Mouse (Mus musculus): ENCODE measurements around the gene Clcn2. TPM values are rescaled to one million over a fixed set of nuclear protein-coding genes. Genes with fewer than 3 reads are reported as not detected.
A peak's percentile ranks its signal among the peaks of the same experiment; 100 is the strongest.

Gene Clcn2
- polyA plus RNA-seq, 1 experiment from 2014 or later: 3.8 TPM

- no peak for ATAC-seq (replicated peaks; ENCODE audit: extremely low read depth, insufficient read depth, low FRiP score)
- Histone ChIP-seq H3K4me2 (ENCODE audit: low read depth, low read length) (no peak overlapping the region), H3K27ac (ENCODE audit: low read length) (no peak overlapping the region), H3K4me1 (ENCODE audit: control insufficient read depth, insufficient read depth, low read length) (no peaks in the 10 kb centered on the region), H3K4me3 (ENCODE audit: low read length) (no peak overlapping the region), H3K27me3 (ENCODE audit: control insufficient read depth, insufficient read depth, low read length) (peaks cover 6% of the 10 kb centered on the region), H3K36me3 (ENCODE audit: control insufficient read depth, insufficient read depth) (peaks cover 7% of the 10 kb centered on the region), H3K9ac (ENCODE audit: low read length) (no peak overlapping the region), H3K9me3 (replicated peaks; ENCODE audit: control insufficient read depth, low read length) (no peaks in the 10 kb centered on the region)
- 76% methylated on average over 4 of the region's 4 CpGs for WGBS
Measured at GRCm38 (mm10) chr16:20725750-20726149, 8.2 kb upstream of the Clcn2 start.

- no peaks in the 10 kb centered on the region for H3K4me1 ChIP-seq (ENCODE audit: control insufficient read depth, insufficient read depth, low read length)
- H3K36me3 ChIP-seq (ENCODE audit: control insufficient read depth, insufficient read depth): peaks cover 7% of the 10 kb centered on the region
- H3K9me3 ChIP-seq (replicated peaks; ENCODE audit: control insufficient read depth, low read length): no peaks in the 10 kb centered on the region
- no peak for ATAC-seq (replicated peaks; ENCODE audit: extremely low read depth, insufficient read depth, low FRiP score)
- no peak overlapping the region for H3K9ac ChIP-seq (ENCODE audit: low read length)
- H3K27me3 ChIP-seq (ENCODE audit: control insufficient read depth, insufficient read depth, low read length): peaks cover 2% of the 10 kb centered on the region
- H3K27ac ChIP-seq (ENCODE audit: low read length): no peak overlapping the region
- WGBS: 75% methylated on average over 7 of the region's 7 CpGs
- no peak overlapping the region for H3K4me3 ChIP-seq (ENCODE audit: low read length)
- no peak overlapping the region for H3K4me2 ChIP-seq (ENCODE audit: low read depth, low read length)
Measured at GRCm38 (mm10) chr16:20725321-20725720, 7.8 kb upstream of the Clcn2 start.

GRCm38 (mm10) chr16:20724338-20724748 lies 6.8 kb upstream of the Clcn2 start:
- WGBS: 27% methylated on average over 5 of the region's 5 CpGs
- Histone ChIP-seq H3K27me3 (ENCODE audit: control insufficient read depth, insufficient read depth, low read length) (peaks cover 2% of the 10 kb centered on the region; the same call in 1 of the 2 replicates), H3K9me3 (replicated peaks; ENCODE audit: control insufficient read depth, low read length) (no peaks in the 10 kb centered on the region), H3K27ac (ENCODE audit: low read length) (no peak overlapping the region), H3K4me1 (ENCODE audit: control insufficient read depth, insufficient read depth, low read length) (no peaks in the 10 kb centered on the region), H3K36me3 (ENCODE audit: control insufficient read depth, insufficient read depth) (peaks cover 7% of the 10 kb centered on the region), H3K9ac (ENCODE audit: low read length) (0 out of 2 replicates have a peak overlapping the region, but pooled peaks have one; percentile 14), H3K4me3 (ENCODE audit: low read length) (no peak overlapping the region), H3K4me2 (ENCODE audit: low read depth, low read length) (no peak overlapping the region)
- no peak; the same call in 1 of the 2 replicates for ATAC-seq (replicated peaks; ENCODE audit: extremely low read depth, insufficient read depth, low FRiP score)

DNA sequence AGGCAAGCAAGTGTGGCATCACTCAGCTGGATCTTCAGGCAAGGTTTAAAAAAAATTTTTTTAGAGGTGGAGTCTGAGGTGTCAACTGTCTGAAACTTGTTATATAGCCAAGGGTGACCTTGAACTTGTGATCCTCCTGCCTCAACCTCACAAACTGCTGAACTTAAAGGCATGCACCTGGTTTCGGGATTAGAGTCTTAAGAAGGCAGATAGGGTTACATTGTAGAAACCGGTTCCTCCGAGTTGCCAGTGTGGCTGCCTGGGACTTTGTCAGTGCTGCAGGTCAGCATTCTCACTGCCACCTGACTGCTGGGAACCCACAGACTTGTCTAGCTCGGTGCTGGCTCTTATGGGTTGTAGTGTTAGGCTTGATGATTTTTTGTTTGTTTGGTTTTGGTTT lies 5.7 kb upstream of the Clcn2 start:
- Histone ChIP-seq H3K4me1 (ENCODE audit: control insufficient read depth, insufficient read depth, low read length) (no peaks in the 10 kb centered on the region), H3K27ac (ENCODE audit: low read length) (no peak overlapping the region), H3K27me3 (ENCODE audit: control insufficient read depth, insufficient read depth, low read length) (0 out of 2 replicates have a peak, but pooled peaks cover 2% of the 10 kb centered on the region), H3K4me2 (ENCODE audit: low read depth, low read length) (no peak overlapping the region), H3K4me3 (ENCODE audit: low read length) (no peak overlapping the region), H3K36me3 (ENCODE audit: control insufficient read depth, insufficient read depth) (peaks cover 7% of the 10 kb centered on the region), H3K9ac (ENCODE audit: low read length) (no peak overlapping the region), H3K9me3 (replicated peaks; ENCODE audit: control insufficient read depth, low read length) (no peaks in the 10 kb centered on the region)
- ATAC-seq (replicated peaks; ENCODE audit: extremely low read depth, insufficient read depth, low FRiP score): no peak
- 38% methylated on average over 4 of the region's 4 CpGs for WGBS

- 0 out of 2 replicates have a peak, but pooled peaks cover 2% of the 10 kb centered on the region for H3K27me3 ChIP-seq (ENCODE audit: control insufficient read depth, insufficient read depth, low read length)
- H3K36me3 ChIP-seq (ENCODE audit: control insufficient read depth, insufficient read depth): peaks cover 7% of the 10 kb centered on the region
- no peak overlapping the region for H3K4me2 ChIP-seq (ENCODE audit: low read depth, low read length)
- no peak overlapping the region for H3K9ac ChIP-seq (ENCODE audit: low read length)
- 62% methylated on average over 4 of the region's 4 CpGs for WGBS
- H3K9me3 ChIP-seq (replicated peaks; ENCODE audit: control insufficient read depth, low read length): no peaks in the 10 kb centered on the region
- H3K4me1 ChIP-seq (ENCODE audit: control insufficient read depth, insufficient read depth, low read length): no peaks in the 10 kb centered on the region
- no peak for ATAC-seq (replicated peaks; ENCODE audit: extremely low read depth, insufficient read depth, low FRiP score)
- H3K27ac ChIP-seq (ENCODE audit: low read length): no peak overlapping the region
- H3K4me3 ChIP-seq (ENCODE audit: low read length): no peak overlapping the region
Measured at GRCm38 (mm10) chr16:20722736-20723135, 5.2 kb upstream of the Clcn2 start.

DNA sequence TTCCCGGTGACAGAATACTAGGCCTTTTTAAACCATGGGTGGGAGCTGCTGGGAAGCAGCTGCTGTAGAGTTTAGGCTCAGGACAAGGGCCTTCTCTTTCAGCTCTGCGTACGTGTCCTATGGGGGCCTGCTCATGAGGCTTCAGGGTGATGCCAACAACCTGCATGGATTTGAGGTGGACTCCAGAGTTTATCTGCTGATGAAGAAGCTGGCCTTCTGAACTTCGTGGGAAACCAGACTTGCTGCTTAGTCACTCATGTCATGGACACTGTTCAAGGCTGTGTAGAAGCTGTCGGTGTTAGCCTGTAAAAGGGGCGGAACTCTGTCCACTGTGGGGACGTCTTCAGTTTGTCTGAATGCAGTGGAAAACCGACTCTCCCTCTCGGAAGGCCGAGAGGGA lies 4.3 kb upstream of the Clcn2 start:
- H3K4me2 ChIP-seq (ENCODE audit: low read depth, low read length): no peak overlapping the region
- ATAC-seq (replicated peaks; ENCODE audit: extremely low read depth, insufficient read depth, low FRiP score): no peak
- no peak overlapping the region for H3K4me3 ChIP-seq (ENCODE audit: low read length)
- no peaks in the 10 kb centered on the region for H3K9me3 ChIP-seq (replicated peaks; ENCODE audit: control insufficient read depth, low read length)
- no peak overlapping the region for H3K9ac ChIP-seq (ENCODE audit: low read length)
- H3K36me3 ChIP-seq (ENCODE audit: control insufficient read depth, insufficient read depth): peaks cover 7% of the 10 kb centered on the region
- H3K4me1 ChIP-seq (ENCODE audit: control insufficient read depth, insufficient read depth, low read length): peaks cover 2% of the 10 kb centered on the region; the same call in 1 of the 2 replicates
- H3K27ac ChIP-seq (ENCODE audit: low read length): no peak overlapping the region
- WGBS: 82% methylated on average over 10 of the region's 10 CpGs
- 0 out of 2 replicates have a peak, but pooled peaks cover under 1% of the 10 kb centered on the region for H3K27me3 ChIP-seq (ENCODE audit: control insufficient read depth, insufficient read depth, low read length)

DNA sequence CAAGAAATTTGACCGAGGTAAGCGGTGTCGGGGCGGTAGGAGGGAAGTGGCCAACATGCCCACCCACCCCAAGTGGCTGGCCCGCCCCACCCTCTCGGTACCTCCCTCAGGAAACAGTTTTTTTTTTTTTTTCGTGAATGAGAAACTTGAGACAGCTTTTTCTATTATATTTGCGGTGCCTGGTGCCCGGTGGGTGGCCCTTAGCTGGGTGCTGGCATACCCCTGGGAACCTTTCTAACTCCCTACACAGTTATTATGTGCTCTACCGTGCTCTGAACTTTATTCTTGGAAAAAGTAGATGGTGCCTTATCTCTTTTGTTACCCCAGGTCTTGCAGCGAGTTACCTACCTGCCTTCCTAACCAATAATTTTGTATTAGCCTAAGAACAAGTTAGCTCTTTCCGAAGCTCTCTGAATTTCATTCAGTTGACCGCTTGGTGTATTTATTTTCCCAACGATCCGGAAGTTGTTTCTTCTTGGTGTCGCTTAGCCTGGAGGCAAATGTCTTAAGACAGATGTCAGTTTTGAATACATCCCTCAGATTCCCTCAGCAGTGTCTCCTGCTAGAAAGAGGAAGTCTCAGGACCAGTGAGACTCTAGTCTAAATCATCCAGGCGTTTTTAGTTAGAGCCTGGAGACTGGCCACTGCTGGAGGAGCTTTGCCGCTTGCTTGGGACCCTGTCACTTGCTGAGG lies 578 bp upstream of the Clcn2 start:
- Histone ChIP-seq H3K4me1 (ENCODE audit: control insufficient read depth, insufficient read depth, low read length) (peaks cover 18% of the 10 kb centered on the region), H3K27me3 (ENCODE audit: control insufficient read depth, insufficient read depth, low read length) (no peaks in the 10 kb centered on the region), H3K9ac (ENCODE audit: low read length) (peak overlapping the region; percentile 80), H3K36me3 (ENCODE audit: control insufficient read depth, insufficient read depth) (peaks cover 7% of the 10 kb centered on the region), H3K4me3 (ENCODE audit: low read length) (peak overlapping the region; percentile 80), H3K4me2 (ENCODE audit: low read depth, low read length) (peak overlapping the region; percentile 88), H3K27ac (ENCODE audit: low read length) (peak overlapping the region; percentile 91), H3K9me3 (replicated peaks; ENCODE audit: control insufficient read depth, low read length) (no peaks in the 10 kb centered on the region)
- ATAC-seq (replicated peaks; ENCODE audit: extremely low read depth, insufficient read depth, low FRiP score): peak; percentile 6
- WGBS: 2% methylated on average over 18 of the region's 18 CpGs

- Histone ChIP-seq H3K4me3 (ENCODE audit: low read length) (peak overlapping the region; percentile 80), H3K9ac (ENCODE audit: low read length) (peak overlapping the region; percentile 80), H3K9me3 (replicated peaks; ENCODE audit: control insufficient read depth, low read length) (no peaks in the 10 kb centered on the region), H3K27me3 (ENCODE audit: control insufficient read depth, insufficient read depth, low read length) (no peaks in the 10 kb centered on the region), H3K4me2 (ENCODE audit: low read depth, low read length) (peak overlapping the region; percentile 88), H3K4me1 (ENCODE audit: control insufficient read depth, insufficient read depth, low read length) (peaks cover 18% of the 10 kb centered on the region), H3K36me3 (ENCODE audit: control insufficient read depth, insufficient read depth) (peaks cover 3% of the 10 kb centered on the region; the same call in 1 of the 2 replicates), H3K27ac (ENCODE audit: low read length) (peak overlapping the region; percentile 91)
- 2% methylated on average over 8 of the region's 8 CpGs for WGBS
- no peak; the same call in 1 of the 2 replicates for ATAC-seq (replicated peaks; ENCODE audit: extremely low read depth, insufficient read depth, low FRiP score)
Measured at GRCm38 (mm10) chr16:20716841-20717180, 735 bp downstream of the Clcn2 start.

GRCm38 (mm10) chr16:20715976-20716840 lies 1.3 kb downstream of the Clcn2 start:
- Histone ChIP-seq H3K9ac (ENCODE audit: low read length) (peak overlapping the region; percentile 80), H3K4me1 (ENCODE audit: control insufficient read depth, insufficient read depth, low read length) (peaks cover 18% of the 10 kb centered on the region), H3K4me3 (ENCODE audit: low read length) (peak overlapping the region; percentile 80), H3K9me3 (replicated peaks; ENCODE audit: control insufficient read depth, low read length) (no peaks in the 10 kb centered on the region), H3K36me3 (ENCODE audit: control insufficient read depth, insufficient read depth) (peaks cover 4% of the 10 kb centered on the region; the same call in 1 of the 2 replicates), H3K4me2 (ENCODE audit: low read depth, low read length) (peak overlapping the region; percentile 88), H3K27ac (ENCODE audit: low read length) (peak overlapping the region; percentile 91), H3K27me3 (ENCODE audit: control insufficient read depth, insufficient read depth, low read length) (no peaks in the 10 kb centered on the region)
- ATAC-seq (replicated peaks; ENCODE audit: extremely low read depth, insufficient read depth, low FRiP score): peak; percentile 77
- 1% methylated on average over 65 of the region's 68 CpGs for WGBS
